Mouse (Mus musculus) gastrocnemius, adult 2 months (tissue): ENCODE measurements around the gene Mcemp1. TPM values are rescaled to one million over a fixed set of nuclear protein-coding genes. Genes with fewer than 3 reads are reported as not detected.

Experiments used
- DNase-seq: peaks from one replicate; pipeline ENCODE4 v3.0.0; 2022
- H3K27ac ChIP-seq: fragments of 200-600 bp; 2 replicates; pipeline ENCODE4 v1.8.1; 2022; ENCODE audit warnings: mild to moderate bottlenecking
- H3K4me3 ChIP-seq: fragments of 200-600 bp; 2 replicates; pipeline ENCODE4 v1.8.1; 2022; ENCODE audit warnings: mild to moderate bottlenecking, moderate library complexity
- CTCF ChIP-seq: fragments of 200-600 bp; IDR thresholded peaks from 2 replicates; pipeline ENCODE4 v1.8.1; 2022; ENCODE audit warnings: antibody characterized with exemption, mild to moderate bottlenecking, moderate library complexity
- intact Hi-C: fragments of 180-260 bp; cut with DNase I; formaldehyde crosslinking; loops from one replicate; pipeline ENCODE4 v1.15.1; 2025
- total RNA-seq, 2 experiments: library from RNA; stranded (reverse); gene quantifications; 2 replicates each; pipeline ENCODE4 v1.2.3; 2021

Gene Mcemp1
- total RNA-seq, 2 experiments from 2014 or later: not detected

GRCm38 (mm10) chr8:3648990-3649389 lies 16.6 kb upstream of the Mcemp1 start:
- no peak for TF ChIP-seq CTCF
- Histone ChIP-seq H3K4me3 (no peak overlapping the region), H3K27ac (no peak overlapping the region)
- intact Hi-C loops: no loop called here
- DNase-seq: no peak

GRCm38 (mm10) chr8:3652845-3653244 lies 12.7 kb upstream of the Mcemp1 start:
- no peak overlapping the region for H3K4me3 ChIP-seq
- H3K27ac ChIP-seq: no peak overlapping the region
- no peak for TF ChIP-seq CTCF
- no peak for DNase-seq
- intact Hi-C loops: no loop called here

- no peak for DNase-seq
- no peak for TF ChIP-seq CTCF
- H3K27ac ChIP-seq: no peak overlapping the region
- H3K4me3 ChIP-seq: no peak overlapping the region
- intact Hi-C loops: no loop called here
These were observed 10.6 kb upstream of the Mcemp1 start for GRCm38 (mm10) chr8:3654726-3655508.

GRCm38 (mm10) chr8:3655526-3655925 lies 10.0 kb upstream of the Mcemp1 start, which contains the start of gene Retn:
Retn (plus strand) TSS chr8:3655770.
- intact Hi-C loops: no loop called here
- Histone ChIP-seq H3K27ac (no peak within 1 kb of the TSS), H3K4me3 (no peak within 1 kb of the TSS)
- TF ChIP-seq CTCF: no peak
- DNase-seq: no peak

GRCm38 (mm10) chr8:3656725-3657381 lies 8.7 kb upstream of the Mcemp1 start:
- H3K4me3 ChIP-seq: no peak overlapping the region
- intact Hi-C loops: no loop called here
- no peak for TF ChIP-seq CTCF
- no peak for DNase-seq
- no peak overlapping the region for H3K27ac ChIP-seq

GRCm38 (mm10) chr8:3660889-3661288 lies 4.7 kb upstream of the Mcemp1 start:
- TF ChIP-seq CTCF: no peak
- no peak for DNase-seq

GRCm38 (mm10) chr8:3664405-3664804 lies 1.1 kb upstream of the Mcemp1 start:
- intact Hi-C loops: no loop called here
- TF ChIP-seq CTCF: no peak
- Histone ChIP-seq H3K27ac (no peak overlapping the region), H3K4me3 (no peak overlapping the region)
- no peak for DNase-seq

More at GRCm38 (mm10) chr8:3660889-3661288, 4.7 kb upstream of the Mcemp1 start:
- Histone ChIP-seq H3K4me3 (no peak overlapping the region), H3K27ac (no peak overlapping the region)
- intact Hi-C loops: no loop called here

GRCm38 (mm10) chr8:3670388-3670787 lies 4.8 kb downstream of the Mcemp1 start:
- DNase-seq: no peak
- TF ChIP-seq CTCF: no peak
- intact Hi-C loops: loop anchor here (10.0 kb wide), 1 partner anchor 316 kb away; the partner anchor contains the start of gene A430078G23Rik
- Histone ChIP-seq H3K4me3 (no peak overlapping the region), H3K27ac (no peak overlapping the region)

- TF ChIP-seq CTCF: peak; percentile 91
- peak within 1 kb of the TSS; percentile 78 for H3K4me3 ChIP-seq
- DNase-seq: peak; percentile 85
- peak within 1 kb of the TSS; percentile 46 for H3K27ac ChIP-seq
- intact Hi-C loops: loop anchor here (1.0 to 10.0 kb wide), 2 partner anchors 113 to 317 kb away; partner anchors contain the start of gene A430078G23Rik
These were observed 6.5 kb downstream of the Mcemp1 start, which contains the start of gene Fcor for GRCm38 (mm10) chr8:3671980-3672491. Fcor (minus strand) TSS chr8:3672362.

GRCm38 (mm10) chr8:3674671-3675070 lies 9.1 kb downstream of the Mcemp1 start:
- DNase-seq: no peak
- H3K27ac ChIP-seq: no peak overlapping the region
- H3K4me3 ChIP-seq: no peak overlapping the region
- intact Hi-C loops: loop anchor here (1.0 to 10.0 kb wide), 2 partner anchors 115 to 320 kb away; partner anchors contain the start of gene A430078G23Rik
- no peak for TF ChIP-seq CTCF

- intact Hi-C loops: loop anchor here (2.0 to 10.0 kb wide), 2 partner anchors 56 to 322 kb away; partner anchors contain the start of genes A430078G23Rik, Pet100 and Xab2
- Histone ChIP-seq H3K27ac (peak within 1 kb of the TSS; percentile 95), H3K4me3 (peak within 1 kb of the TSS; percentile 74)
- peak; percentile 95 for DNase-seq
- TF ChIP-seq CTCF: no peak; the same call in 1 of the 2 replicates
These were observed 10.8 kb downstream of the Mcemp1 start, which contains the start of gene Trappc5 for GRCm38 (mm10) chr8:3676131-3676992. Trappc5 (plus strand) TSS chr8:3676299.
